ENCODE assay signal across 12 mouse cellular contexts in genomic region chr1:156745188-156745810, GRCm38 (mm10). TPM values are rescaled to one million over a fixed set of nuclear protein-coding genes. Genes with fewer than 3 reads are reported as not detected.
DNase-seq lines count a peak whose midpoint lies in the region; ATAC-seq lines count a peak whose summit lies in the region.
"Had no signal": no experiment of that assay in that cellular context is flagged by ENCODE, and none has a peak within 500 bp of the region (broad histone marks: within the 10 kb centered on the region; RNA-seq: fewer than 3 reads in every experiment).

No protein-coding gene starts in this region.

- H3K27me3 ChIP-seq in heart, embryonic 12.5 days (replicated peaks): no peaks in the 10 kb centered on the region
- no peaks in the 10 kb centered on the region for H3K27me3 ChIP-seq in liver, embryonic 13.5 days
- H3K27me3 ChIP-seq: midbrain, embryonic 15.5 days had no signal

- peak overlapping the region; percentile 48 for H3K27ac ChIP-seq in heart, embryonic 12.5 days (ENCODE audit: poor library complexity, severe bottlenecking)
- peak overlapping the region; percentile 97 for H3K27ac ChIP-seq in liver, embryonic 13.5 days
- H3K27ac ChIP-seq: midbrain, embryonic 15.5 days had no signal

- peaks cover 18% of the 10 kb centered on the region for H3K4me1 ChIP-seq in heart, embryonic 12.5 days (replicated peaks)
- H3K4me1 ChIP-seq in liver, embryonic 13.5 days (replicated peaks): peaks cover 87% of the 10 kb centered on the region
- H3K4me1 ChIP-seq: midbrain, embryonic 15.5 days had no signal

- H3K9me3 ChIP-seq in heart, embryonic 12.5 days (replicated peaks): no peaks in the 10 kb centered on the region
- no peaks in the 10 kb centered on the region for H3K9me3 ChIP-seq in liver, embryonic 13.5 days (replicated peaks)
- H3K9me3 ChIP-seq: midbrain, embryonic 15.5 days had no signal

- H3K4me2 ChIP-seq in heart, embryonic 12.5 days: peak overlapping the region; percentile 20; the same call in 1 of the 2 replicates
- H3K4me2 ChIP-seq in liver, embryonic 13.5 days: peak overlapping the region; percentile 67
- H3K4me2 ChIP-seq: midbrain, embryonic 15.5 days had no signal

- 55% methylated on average over 7 of the region's 7 CpGs for WGBS in heart, embryonic 12.5 days
- WGBS in liver, embryonic 13.5 days (ENCODE audit: insufficient replicate concordance): 17% methylated on average over 7 of the region's 7 CpGs

- no peak for DNase-seq in heart, adult 11 months
- DNase-seq in 416B (ENCODE audit: low read depth): peak; percentile 85
- DNase-seq in liver, embryonic 13.5 days: peak; percentile 72
- DNase-seq in layer of hippocampus, postnatal 36 days: no peak
- DNase-seq in yolk sac, embryonic 10.5 days (ENCODE audit: low spot score): no peak
- DNase-seq in kidney, postnatal 4 days: no peak
- DNase-seq: kidney, adult 9 months; lung, adult 18-20 months had no signal

- H3K9ac ChIP-seq in heart, embryonic 12.5 days: no peak overlapping the region
- peak overlapping the region; percentile 69 for H3K9ac ChIP-seq in liver, embryonic 13.5 days
- H3K9ac ChIP-seq: midbrain, embryonic 15.5 days had no signal

- no peak overlapping the region for H3K4me3 ChIP-seq in heart, embryonic 12.5 days
- peak overlapping the region; percentile 41 for H3K4me3 ChIP-seq in liver, embryonic 13.5 days (replicated peaks)
- H3K4me3 ChIP-seq: midbrain, embryonic 15.5 days had no signal

- no peaks in the 10 kb centered on the region for H3K36me3 ChIP-seq in heart, embryonic 12.5 days
- H3K36me3 ChIP-seq in liver, embryonic 13.5 days: no peaks in the 10 kb centered on the region
- H3K36me3 ChIP-seq: midbrain, embryonic 15.5 days had no signal

- ATAC-seq in heart, embryonic 12.5 days (ENCODE audit: insufficient number of reproducible peaks, low FRiP score): peak; percentile 93
- ATAC-seq in common myeloid progenitor, adult 5-6 weeks (replicated peaks; ENCODE audit: low read depth, poor library complexity, severe bottlenecking): peak; percentile 83
- ATAC-seq in liver, embryonic 13.5 days (ENCODE audit: low read depth): peak; percentile 97
- ATAC-seq: CD4-positive, CD25-positive, alpha-beta regulatory T cell, adult 4 months; midbrain, embryonic 15.5 days had no signal

RNA-seq across cellular contexts. Expression of gene Fam20b, which starts 26.4 kb away (rescaled TPM):
- 30.2 and 32.4 TPM in 2 replicates for polyA plus RNA-seq in heart, embryonic 12.5 days (2016; fragmentation: Nextera tagmentation; extraction: Ambion mirVana)
- total RNA-seq in common myeloid progenitor, adult 5-6 weeks (2017): 35.0 and 35.9 TPM in 2 replicates
- polyA plus RNA-seq in liver, embryonic 13.5 days (2015; fragmentation: Nextera tagmentation; extraction: Ambion mirVana): 10.0 and 12.0 TPM in 2 replicates
- 10 to 100 TPM; 76.5 to 78.5 TPM for total RNA-seq in layer of hippocampus, postnatal 36 days (2021)

Comparison
In these comparisons a context has a peak if more than half of its experiments do, and no peak if none do; other contexts are left out.
1. DNase-seq: peak in 416B (single experiment) and liver, embryonic 13.5 days (single experiment); none in heart, adult 11 months (single experiment), layer of hippocampus, postnatal 36 days (0 of 2), yolk sac, embryonic 10.5 days (single experiment) and kidney, postnatal 4 days (0 of 2).
2. Peak in every context shown above with its lines, with median percentiles within 50 percentile points of each other: ATAC-seq.